Mouse (Mus musculus) brown adipose tissue, adult 24 weeks (tissue): ENCODE results near the gene Ptpn13. TPM values are rescaled to one million over a fixed set of nuclear protein-coding genes. Genes with fewer than 3 reads are reported as not detected.

Source experiments
- H3K27ac ChIP-seq: fragments of 200-500 bp; replicated peaks from 2 replicates; pipeline ENCODE4 v1.5.1; 2012; ENCODE audit warnings: low read depth, mild to moderate bottlenecking, low read length
- H3K4me1 ChIP-seq: fragments of 200-500 bp; 2 replicates; pipeline ENCODE4 v1.6.1; 2012; ENCODE audit warnings: low read length, mixed read lengths; ENCODE audit not compliant: control insufficient read depth, insufficient read depth, insufficient read length
- H3K4me3 ChIP-seq: fragments of 200-500 bp; 2 replicates; pipeline ENCODE4 v1.5.1; 2012; ENCODE audit warnings: low read depth, mild to moderate bottlenecking, low read length, moderate library complexity; ENCODE audit not compliant: insufficient read depth
- polyA plus RNA-seq: library from polyadenylated mRNA; stranded (reverse); fragments of >200 nt; gene quantifications from 2 replicates; pipeline ENCODE4 v1.2.4, GENCODE M21; 2012; ENCODE audit not compliant: missing spikeins, insufficient read depth, insufficient read length

Gene Ptpn13
- polyA plus RNA-seq, 1 experiment: 0.83 TPM

DNA sequence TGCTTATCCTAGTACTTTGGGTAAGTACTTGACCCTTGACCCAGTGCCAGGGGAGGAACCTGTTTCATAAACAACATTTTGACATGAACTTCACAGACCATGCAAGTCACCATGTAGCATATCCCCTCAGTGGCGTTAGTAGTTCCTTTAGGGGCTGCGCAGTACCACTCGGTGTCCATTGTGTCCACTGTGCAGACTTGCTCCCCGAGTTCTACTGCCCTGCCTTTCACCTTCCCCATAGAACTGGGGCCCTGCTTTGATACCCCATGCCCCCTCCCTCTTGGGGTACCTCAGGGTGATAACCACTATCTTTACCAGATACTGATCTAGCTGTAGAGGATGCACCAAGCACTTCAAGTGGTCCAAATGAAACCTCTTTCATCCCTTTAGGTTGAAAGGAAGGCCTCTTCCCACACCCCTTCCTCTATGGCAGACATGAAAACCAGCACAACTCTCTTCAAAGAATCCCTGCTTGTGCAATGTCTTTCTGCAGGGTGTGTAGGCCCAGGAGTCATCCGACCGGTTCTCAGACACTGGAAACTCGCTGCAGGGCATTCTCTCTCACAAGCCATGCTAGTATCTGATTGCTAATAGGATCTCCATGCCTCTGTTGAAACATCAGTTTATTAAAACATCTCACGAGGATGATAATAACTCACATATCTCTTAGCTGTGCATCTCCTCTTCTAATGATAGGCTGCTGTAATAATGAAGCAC is 34.1 kb downstream of the Ptpn13 start:
- H3K4me3 ChIP-seq: no peak overlapping the region
- H3K4me1 ChIP-seq: no peaks in the 10 kb centered on the region
- H3K27ac ChIP-seq: no peak overlapping the region

DNA sequence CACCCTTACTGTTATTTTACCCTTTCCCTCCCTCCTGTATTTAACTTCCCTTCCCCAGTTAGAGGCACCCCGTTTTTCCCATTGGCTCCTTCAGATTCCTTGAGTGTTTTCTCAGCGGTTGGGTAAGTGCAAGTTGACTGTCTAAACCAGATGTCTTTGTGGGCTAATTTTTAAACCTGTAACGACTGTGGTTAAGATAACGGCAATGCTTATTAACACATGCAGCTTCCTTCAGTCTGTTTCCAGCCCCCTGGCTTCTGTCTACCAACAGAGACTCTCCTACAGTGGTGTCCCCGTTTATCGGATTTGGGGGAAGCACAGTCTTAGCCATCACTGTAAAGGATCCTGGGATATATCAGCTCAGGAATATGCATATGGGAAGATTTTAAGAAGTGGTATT is 35.9 kb downstream of the Ptpn13 start:
- H3K27ac ChIP-seq: no peak overlapping the region
- no peaks in the 10 kb centered on the region for H3K4me1 ChIP-seq
- H3K4me3 ChIP-seq: no peak overlapping the region

DNA sequence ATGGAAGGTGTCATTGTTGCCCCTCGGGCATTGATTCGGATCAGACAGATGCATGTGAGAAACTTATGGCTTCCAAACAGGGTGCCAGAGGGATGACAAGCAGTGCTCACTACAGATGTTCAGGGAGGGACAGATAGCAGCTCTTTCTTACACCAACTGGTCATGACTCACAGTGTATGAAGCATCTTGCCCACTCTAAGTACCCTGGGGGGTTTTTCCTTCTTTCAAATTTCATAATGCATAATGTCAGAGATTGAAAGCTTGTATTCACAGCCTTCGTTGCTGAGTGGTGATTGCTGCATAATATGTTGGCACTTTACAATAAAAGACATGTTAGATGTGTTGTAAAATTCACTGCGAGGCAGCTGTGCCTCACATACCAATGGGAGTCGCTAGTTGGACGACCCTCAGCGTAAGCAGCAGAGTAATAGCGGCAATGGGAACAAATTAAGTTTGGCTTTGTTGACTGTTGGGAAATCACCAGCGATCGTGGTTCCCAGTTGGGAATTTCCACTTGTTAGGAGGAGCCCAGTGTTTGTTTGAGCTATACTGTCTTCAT is 38.7 kb downstream of the Ptpn13 start:
- Histone ChIP-seq H3K4me1 (no peaks in the 10 kb centered on the region), H3K4me3 (no peak overlapping the region), H3K27ac (no peak overlapping the region)

DNA sequence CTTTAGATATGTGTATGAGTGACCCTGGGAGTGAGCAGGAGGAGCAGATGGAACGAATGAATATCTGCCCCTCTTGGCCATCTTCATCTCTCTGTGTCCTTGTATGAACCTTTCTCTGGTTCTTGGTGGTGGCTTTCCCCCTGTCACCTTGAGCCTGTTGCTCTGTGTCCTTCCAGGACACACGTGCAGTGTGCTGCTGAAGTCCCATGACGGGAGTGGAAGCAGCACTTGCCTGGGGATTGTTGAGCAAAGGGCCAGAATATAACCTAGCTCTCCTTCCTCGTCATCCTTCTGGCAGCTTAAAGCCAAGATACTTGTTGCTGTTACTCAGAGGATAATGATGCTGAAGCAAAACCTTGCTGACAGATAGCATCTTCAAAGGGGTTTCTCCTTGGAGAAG is 39.3 kb downstream of the Ptpn13 start:
- H3K4me1 ChIP-seq: no peaks in the 10 kb centered on the region
- no peak overlapping the region for H3K27ac ChIP-seq
- no peak overlapping the region for H3K4me3 ChIP-seq

DNA sequence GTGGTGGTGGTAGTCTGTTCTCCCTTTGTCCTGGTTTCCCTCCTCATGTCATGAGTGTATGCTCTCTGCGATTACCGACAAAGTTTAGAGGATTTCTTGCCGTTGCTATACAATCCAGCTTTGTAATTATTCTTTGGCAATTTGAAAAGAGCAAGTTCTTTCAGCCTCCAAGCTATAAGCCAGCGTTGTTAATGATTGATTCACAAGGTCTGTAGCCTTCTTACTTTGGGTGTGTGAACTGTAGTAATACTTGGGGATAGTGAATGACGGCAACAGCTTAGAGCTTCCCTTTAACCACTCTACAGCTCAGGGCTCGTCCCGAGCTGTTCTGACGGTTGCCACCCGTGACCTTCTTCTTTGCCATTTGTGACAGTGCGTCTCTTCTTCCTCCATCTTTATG is 39.8 kb downstream of the Ptpn13 start:
- no peak overlapping the region for H3K27ac ChIP-seq
- no peaks in the 10 kb centered on the region for H3K4me1 ChIP-seq
- H3K4me3 ChIP-seq: no peak overlapping the region

DNA sequence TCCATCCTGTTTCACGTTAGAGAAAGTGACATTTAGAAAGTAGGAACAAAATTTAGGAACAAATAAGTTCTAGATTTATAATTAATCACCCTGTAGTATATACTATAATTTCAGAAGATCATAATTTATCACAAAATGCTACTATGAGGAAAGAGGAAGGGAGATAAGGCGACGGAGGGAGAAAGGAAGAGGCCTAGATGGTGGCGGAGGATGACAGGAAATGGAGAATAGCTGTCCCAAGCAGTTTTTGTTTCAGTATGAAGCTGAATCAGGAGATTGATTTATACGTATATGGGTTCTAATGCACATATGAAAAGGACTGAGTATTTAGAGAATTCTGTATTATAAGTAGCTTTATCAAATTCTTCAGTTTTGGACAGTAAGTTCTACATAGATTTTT is 47.7 kb downstream of the Ptpn13 start:
- Histone ChIP-seq H3K4me3 (no peak overlapping the region), H3K4me1 (no peaks in the 10 kb centered on the region), H3K27ac (no peak overlapping the region)

DNA sequence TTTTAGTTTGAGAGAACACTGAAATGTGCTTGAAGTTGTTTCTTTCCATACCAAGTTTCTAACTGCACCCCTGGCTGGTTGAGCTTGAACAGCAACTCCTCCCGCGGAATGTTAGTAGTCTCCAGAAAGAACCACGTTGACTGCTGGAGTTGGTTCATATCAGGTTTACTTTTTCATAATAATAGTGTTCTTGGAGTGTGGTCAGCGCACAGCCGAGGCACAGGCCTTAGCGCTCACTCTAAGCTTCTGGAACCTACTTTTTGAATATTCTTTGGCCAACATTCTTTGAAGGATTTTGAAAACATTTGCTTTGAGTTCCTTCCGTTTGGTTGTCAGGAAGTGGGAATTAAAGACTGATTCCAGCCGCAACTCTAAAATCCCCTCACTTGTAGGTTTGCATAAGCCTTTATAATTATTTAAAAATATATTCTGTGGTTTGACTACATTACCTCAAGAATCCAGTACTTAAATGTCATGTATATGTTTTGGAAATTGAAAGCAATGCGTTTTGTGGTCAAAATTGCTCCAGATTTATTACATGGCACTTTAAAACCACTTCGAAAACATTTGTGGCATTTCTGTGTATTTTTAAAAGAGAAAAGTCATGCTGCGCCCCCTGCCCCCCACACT is 48.6 kb downstream of the Ptpn13 start:
- no peak overlapping the region for H3K27ac ChIP-seq
- H3K4me1 ChIP-seq: no peaks in the 10 kb centered on the region
- H3K4me3 ChIP-seq: no peak overlapping the region

DNA sequence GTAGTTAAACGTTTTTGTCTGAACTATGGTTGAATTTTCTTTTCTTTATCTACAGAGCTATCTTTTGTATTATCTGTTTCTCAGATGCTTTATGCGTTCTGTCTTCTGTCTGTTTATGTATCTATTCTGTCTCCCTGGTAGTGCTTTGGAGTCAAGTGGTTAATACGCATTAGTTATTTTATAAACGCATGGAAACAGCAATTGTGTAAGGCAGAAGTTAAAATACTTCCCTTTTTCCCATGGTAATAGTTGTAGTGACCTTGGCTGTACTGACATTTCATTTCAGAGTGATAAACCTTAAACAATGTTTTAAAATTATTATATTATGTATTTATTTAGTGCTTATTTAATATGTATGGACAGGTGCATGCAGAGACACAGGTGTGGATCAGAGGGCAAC is 49.3 kb downstream of the Ptpn13 start:
- no peak overlapping the region for H3K27ac ChIP-seq
- no peak overlapping the region for H3K4me3 ChIP-seq
- H3K4me1 ChIP-seq: no peaks in the 10 kb centered on the region

DNA sequence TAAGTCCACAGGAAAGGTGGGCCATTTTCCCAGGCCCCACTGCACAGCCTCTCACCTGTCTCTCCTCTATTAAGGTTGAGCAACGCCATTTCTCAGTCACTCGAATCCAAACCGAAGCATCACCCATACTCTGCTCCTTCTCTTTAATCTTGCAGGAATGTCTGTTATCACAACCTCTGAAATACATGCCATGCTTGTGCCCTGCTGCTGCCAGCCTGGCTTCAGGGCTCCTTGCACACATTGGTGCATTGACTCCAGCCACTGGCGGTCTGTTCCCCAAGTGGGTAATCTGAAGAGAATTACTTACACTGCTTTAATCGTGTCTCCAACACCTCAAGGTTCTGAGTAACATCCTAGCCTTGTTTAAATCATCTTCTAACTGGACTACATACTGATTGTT is 50.5 kb downstream of the Ptpn13 start:
- H3K4me1 ChIP-seq: no peaks in the 10 kb centered on the region
- no peak overlapping the region for H3K27ac ChIP-seq
- no peak overlapping the region for H3K4me3 ChIP-seq

DNA sequence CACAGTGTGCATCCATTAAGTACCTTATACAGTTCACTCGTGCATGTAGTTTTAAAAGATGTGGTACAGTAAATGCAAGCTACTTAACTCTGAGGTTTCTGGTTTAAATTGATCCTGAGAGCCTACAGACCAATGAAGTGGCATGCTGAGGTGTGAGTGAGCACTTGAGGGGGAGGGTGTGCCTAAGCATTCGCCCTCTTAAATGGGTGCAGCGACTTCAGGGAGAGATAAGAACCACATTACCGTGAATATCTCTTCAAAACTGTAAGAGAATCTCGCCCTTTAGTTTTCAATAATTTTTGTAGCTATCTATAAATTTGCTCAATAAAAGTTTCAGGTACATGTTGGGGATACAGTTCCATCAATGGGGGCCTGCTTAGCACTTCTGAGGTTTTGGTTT is 54.5 kb downstream of the Ptpn13 start:
- H3K4me3 ChIP-seq: no peak overlapping the region
- no peaks in the 10 kb centered on the region for H3K4me1 ChIP-seq
- H3K27ac ChIP-seq: no peak overlapping the region

DNA sequence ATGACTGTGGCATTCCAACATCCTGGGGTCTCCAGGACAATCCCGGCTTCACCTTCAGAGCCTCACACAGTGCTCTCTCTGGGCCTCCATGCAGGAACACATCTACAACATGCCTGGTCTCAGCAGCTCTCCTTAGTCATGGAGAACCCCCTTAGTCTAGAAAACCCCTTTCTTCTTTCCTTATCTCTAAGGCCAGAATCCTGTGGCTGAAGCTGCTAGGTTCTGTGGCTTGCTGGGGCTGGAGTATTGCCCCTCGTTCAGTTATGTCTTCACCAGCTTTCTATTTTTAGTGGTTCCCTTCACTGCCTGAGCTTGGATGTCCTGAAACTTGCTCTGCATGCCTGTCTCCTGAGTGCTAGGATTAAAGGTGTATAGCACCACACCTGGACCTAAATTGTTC is 56.2 kb downstream of the Ptpn13 start:
- Histone ChIP-seq H3K27ac (no peak overlapping the region), H3K4me3 (no peak overlapping the region), H3K4me1 (no peaks in the 10 kb centered on the region)

DNA sequence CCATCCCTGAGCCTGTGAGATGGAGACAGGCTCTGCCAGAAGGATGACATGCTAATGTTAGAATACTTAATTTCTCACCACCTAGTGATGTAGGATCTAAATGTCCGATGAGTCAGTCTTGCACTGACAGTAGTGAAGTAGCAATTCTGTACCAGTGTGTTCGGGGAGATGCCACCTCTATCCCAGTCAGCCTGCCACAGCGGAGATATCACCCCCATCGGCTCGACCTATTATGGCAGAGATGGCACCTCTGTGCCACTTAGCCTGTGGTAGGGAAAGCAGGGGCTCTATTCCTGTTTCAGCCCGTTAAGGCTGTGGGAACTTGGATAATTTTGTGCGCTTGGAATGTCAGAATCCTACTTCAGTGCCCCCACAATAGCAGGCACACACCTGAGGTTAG is 62.0 kb downstream of the Ptpn13 start:
- Histone ChIP-seq H3K4me3 (no peak overlapping the region), H3K27ac (no peak overlapping the region), H3K4me1 (no peaks in the 10 kb centered on the region)

DNA sequence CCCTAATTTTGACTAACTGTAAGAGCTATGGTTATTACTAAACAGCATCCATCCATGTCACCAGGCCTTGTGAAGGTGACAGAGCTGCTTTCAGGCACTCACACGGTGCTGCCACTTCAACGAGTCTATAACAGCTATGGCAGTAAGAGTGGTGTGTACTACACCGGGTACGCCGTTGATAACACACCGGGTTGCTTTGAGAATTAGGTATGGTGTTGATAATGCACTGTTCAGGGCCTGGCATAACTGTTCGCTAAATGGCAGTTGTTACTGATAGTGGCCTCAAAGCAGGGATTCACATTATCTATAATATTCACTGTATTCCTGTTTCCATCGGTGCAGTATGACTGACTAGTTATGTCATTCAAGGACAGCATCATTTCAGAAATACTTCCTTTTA is 66.0 kb downstream of the Ptpn13 start:
- Histone ChIP-seq H3K4me1 (no peaks in the 10 kb centered on the region), H3K27ac (no peak overlapping the region)

DNA sequence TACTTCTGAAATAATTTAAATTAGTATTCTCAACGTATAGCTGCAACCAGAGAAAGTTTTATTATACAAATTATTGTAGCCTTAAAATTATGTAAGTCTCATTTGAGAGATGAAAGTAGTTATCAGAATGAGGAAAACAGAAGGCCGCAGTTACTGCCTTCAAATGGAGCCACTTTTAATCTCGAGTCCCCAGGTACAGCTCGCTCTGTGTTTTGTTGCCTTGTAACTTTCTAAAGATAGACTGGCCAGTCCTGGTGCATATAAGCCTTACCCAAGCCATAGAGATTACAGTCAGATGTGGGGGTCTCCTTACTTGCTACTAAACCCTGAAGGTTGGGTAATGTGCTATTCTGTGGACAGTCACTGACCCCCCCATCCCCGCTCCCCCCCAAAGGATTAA is 66.8 kb downstream of the Ptpn13 start:
- Histone ChIP-seq H3K4me1 (no peaks in the 10 kb centered on the region), H3K27ac (no peak overlapping the region), H3K4me3 (no peak overlapping the region)

More for the DNA sequence above, 66.0 kb downstream of the Ptpn13 start:
- no peak overlapping the region for H3K4me3 ChIP-seq

DNA sequence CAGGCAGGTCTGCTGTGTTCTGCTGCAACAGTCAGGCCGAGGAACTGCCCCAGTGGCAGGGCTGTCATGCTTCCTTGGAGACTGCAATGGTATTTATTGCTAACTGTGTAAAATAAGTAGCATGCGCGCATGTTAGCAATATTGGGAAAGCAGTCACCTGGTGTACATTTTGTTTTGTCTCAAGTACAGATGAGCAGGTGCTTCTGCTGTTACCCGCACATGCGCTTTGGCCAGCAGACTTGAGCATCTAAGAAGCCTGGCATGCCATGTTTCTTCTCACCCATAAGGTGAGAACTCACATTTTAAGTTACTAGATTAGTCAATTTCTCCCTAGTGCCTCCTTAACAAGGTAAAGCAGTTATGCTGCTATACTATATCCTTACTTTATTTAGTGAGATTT is 72.1 kb downstream of the Ptpn13 start:
- Histone ChIP-seq H3K27ac (no peak overlapping the region), H3K4me3 (no peak overlapping the region), H3K4me1 (no peaks in the 10 kb centered on the region)

DNA sequence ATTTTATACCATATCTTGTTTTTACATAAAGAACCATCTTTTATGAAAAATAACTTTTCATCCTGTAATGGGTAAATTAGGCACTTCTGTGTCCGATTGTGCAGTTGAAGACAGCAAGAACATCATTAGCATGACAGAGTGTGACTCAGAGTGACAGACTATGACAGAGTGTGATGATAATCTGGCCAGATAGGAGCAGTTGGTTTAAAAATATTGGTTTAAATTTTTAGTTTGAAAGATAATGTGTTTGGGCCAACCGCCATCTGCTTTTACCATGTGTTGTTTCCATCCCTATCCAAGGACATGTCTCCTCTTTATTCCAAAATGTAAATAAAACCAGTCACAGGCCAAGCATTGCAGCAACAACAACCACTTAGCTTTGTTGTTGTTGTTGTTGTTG is 72.5 kb downstream of the Ptpn13 start:
- Histone ChIP-seq H3K4me1 (no peaks in the 10 kb centered on the region), H3K4me3 (no peak overlapping the region)

More for the DNA sequence above, 72.5 kb downstream of the Ptpn13 start:
- H3K27ac ChIP-seq: no peak overlapping the region
